Mouse (Mus musculus) lung, adult 18-20 months (tissue): ENCODE results near the gene Alg12.
"Not testable (repeated sequence)": the region's sequence is repeated elsewhere in the genome, so short reads cannot be mapped to it uniquely, and the experiment has no call there.

Experiments
- DNase-seq, 2 experiments: peaks; one replicate each; pipeline ENCODE4 v3.0.0; 2022; ENCODE audit warnings: mixed read lengths in 2 of 2

Gene Alg12

DNA sequence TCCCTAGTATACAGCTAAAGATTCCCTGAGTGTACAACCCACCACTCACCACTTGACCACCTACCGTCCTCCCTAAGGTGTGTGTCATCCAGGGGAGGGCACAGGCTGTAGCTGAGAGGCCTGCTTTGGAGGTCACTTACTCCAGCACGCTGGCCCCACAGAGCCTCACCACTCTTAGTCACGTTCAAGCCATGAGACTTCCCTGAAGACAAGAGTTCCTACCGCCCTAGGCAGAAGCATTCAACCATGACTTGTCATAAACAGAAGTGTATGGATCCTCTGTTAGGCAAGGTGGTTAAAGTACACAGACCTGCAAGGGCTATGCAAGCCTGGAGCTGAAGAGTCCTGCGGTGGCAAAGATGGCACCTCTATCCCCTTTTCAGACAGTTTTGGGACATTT is 11.6 kb upstream of the Alg12 start:
- no peak for DNase-seq

GRCm38 (mm10) chr15:88829791-88830440 is 10.8 kb upstream of the Alg12 start:
- DNase-seq: no peak

DNA sequence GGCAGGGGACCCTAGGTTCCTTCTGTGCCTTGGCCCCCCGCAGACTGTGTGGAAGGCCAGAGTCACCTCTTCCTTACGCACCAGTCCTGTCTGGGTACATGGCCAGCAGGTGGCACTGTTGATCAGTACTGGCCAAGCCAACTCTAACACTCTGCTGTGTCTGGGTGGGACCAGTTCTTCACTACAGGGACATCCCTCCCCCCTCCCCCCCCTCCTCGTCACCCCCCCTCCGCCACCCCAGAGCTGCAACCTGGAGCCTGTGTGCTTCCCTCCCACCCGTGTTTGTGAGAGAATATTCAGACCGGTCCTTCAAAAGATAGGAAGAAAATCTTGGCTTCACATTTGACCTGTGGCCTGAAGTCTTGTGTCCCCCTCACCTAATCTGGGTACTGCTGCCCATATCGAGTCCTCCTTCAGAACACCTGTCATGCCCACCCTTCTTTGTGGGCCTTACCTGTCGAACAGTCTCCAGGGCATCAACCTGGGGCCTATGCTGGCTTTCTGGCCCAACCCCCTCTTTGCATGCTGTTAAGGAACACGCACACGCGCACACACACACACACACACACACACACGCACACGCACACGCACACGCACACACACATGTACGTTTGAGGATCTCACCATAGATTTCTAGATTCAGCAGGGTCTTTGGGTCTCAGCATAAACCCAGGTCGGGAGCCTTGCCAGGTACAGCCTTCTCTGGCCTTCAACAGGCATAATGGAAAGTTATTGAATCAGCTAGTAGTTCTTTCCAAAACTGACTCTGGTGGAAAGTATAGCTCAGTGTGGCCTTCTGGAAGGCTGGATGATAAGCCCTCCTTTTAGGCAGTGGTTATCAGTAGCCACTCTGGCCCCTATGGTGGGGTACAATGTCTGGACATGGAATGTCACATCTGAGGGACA is 9.9 kb upstream of the Alg12 start:
- DNase-seq: peak; percentile 88 to 92

- DNase-seq: peak; percentile 75 to 82
These were observed 9.1 kb upstream of the Alg12 start for GRCm38 (mm10) chr15:88827991-88828799.

DNA sequence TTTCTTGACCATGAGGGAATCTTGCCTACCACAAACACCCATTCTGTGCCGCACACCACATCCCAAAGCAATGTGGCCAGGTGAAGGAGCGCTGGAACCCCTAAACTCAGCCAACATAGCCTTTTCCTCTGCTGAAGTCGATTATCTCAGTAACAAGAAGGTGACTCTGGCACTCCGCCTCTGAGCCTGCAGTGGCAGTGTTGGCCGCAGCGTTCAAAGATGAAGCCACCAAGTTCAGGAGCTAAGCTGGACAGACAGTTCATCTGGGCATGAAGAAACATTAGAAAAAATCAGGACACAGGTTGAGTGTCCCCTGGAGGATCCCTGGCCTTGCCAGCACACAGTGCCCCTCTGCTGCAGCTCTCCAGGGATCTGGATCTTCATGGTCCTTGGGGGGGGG is 8.3 kb upstream of the Alg12 start:
- DNase-seq: no peak

DNA sequence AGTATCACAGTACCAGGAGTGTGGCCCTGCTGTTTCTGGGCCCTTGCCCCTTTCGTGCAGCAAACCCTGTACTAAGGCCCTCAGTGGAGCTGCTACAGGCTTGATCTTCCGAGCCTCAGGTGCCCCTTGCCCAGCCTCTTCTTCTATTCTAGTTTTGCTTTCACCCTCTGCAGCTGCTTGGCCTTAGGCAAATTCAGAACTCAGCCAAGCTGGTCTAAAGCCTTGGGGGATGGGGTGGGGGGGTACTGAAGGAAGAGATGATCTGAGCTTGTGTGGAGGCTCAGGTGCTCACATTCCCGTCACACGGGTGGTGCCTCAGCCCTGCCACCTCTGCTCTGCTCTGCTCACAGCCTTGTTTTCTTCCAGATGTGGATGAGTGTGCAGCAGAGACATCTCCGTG is 4.3 kb upstream of the Alg12 start:
- no peak for DNase-seq

- no peak for DNase-seq
These were observed 3.4 kb upstream of the Alg12 start for GRCm38 (mm10) chr15:88822513-88822912.

DNA sequence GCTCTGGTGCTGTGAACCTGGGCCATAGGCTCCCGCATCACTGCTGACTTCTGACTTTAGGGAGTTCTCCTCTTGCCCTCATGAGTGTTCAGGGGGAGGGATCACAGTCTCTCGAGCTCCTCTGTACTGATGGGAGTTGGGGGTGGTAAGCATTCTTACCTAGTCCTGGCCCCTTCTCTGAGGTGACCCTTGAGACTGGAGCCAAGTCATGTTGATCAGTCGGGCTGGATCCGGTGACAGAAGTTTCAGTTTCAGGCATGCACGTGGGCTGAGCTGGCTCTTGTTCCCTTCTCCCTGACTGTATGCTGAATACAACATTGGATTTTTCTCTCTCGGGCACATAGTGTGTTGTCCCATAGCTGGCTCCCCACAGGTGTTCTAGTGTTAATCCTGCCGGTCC is 2.3 kb upstream of the Alg12 start:
- no peak for DNase-seq

DNA sequence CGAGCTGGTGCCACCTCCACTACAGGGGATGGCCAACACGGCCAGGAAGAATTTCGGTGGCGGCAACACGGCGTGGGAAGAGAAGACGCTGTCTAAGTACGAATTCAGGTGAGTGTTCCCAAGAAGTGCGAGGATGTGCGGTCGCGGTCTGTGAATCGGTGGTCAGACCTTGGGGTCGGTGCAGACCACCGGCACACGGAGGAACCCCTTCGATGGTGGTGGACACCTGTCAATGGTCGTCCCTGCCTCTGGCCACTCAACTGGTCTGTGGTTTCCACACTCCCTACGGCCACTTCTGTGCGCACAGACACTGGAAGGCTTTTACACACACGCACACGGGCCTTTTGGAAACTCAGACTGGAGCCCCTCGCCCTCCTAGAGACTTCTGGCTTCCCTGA is 787 bp upstream of the Alg12 start:
- peak in 1 of 2 experiments; percentile 28 for DNase-seq

- no peak for DNase-seq
These were observed 3.9 kb downstream of the Alg12 start for GRCm38 (mm10) chr15:88815196-88815700.

DNA sequence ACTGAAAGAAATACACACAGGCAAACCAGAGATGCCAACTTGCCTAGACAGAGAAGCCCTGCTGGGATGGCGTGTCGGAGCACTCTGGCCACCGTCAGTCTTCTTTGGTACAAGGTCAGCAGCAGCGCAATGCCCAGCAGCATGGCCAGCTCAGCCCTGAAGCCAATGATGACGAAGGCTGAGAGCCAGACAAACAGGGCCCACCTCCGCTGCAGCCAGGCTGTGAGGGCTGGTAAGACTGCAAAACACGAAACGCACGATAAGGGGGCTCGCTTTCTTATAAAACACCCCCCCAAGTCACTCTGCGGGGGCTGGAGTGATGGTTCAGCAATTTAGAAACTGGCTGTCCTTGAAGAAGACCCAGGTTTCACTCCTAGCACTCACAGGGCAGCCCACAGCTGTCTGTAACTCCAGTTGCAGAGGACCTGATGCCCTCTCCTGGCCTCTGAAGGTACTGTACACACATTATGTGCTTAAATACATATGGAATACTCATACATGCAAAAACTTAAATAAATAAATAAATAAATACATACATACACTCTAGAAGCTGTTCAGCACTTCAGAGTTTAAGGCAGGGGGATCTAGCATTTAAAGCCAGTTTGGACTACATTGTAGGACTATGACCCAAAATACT is 4.6 kb downstream of the Alg12 start:
- DNase-seq: no peak

- DNase-seq: not testable (repeated sequence)
These were observed 5.2 kb downstream of the Alg12 start for GRCm38 (mm10) chr15:88813873-88814272.

GRCm38 (mm10) chr15:88813262-88813661 is 5.9 kb downstream of the Alg12 start:
- no peak for DNase-seq

GRCm38 (mm10) chr15:88810369-88810768 is 8.7 kb downstream of the Alg12 start:
- no peak for DNase-seq

DNA sequence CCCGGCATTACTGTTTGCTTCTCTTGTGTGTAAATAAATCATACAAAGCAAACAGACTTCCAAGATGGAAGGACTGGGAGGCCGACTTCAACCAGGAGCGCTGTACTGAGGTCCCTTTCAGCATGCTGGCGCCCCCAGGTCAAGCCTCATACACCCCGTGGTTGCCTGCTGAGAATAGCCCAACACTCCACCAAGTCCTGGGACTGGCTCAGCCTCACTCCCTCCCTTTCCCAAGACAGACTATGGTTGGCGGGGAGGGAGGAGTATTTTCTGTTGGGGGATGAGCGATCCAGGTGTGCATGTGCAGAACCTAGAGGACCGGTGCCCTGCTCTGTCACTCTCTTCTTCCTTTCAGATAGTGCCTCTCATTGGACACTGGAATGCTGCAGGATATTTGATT is 11.0 kb downstream of the Alg12 start:
- DNase-seq: no peak

DNA sequence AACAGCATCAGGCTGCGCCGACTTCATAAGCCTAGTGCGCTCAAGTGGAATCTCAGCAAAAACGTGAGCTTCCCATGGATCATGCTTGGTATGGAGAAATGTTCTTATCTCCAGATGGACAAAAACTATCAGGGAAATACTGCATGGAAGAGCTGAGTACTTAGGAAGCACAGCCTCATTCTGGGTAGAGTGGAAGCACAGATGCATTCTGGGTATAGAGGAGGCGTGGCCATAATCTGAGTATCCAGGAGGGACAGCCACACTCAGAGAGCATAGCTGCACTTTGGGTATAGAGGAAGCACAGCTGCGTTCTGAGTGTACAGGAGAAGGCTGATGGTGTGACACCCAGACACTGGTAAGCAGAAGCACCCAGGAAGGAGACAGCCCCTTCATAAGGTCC is 16.8 kb downstream of the Alg12 start:
- no peak for DNase-seq

GRCm38 (mm10) chr15:88801903-88802302 is 17.2 kb downstream of the Alg12 start:
- no peak for DNase-seq

- no peak for DNase-seq
These were observed 18.2 kb downstream of the Alg12 start for GRCm38 (mm10) chr15:88800921-88801354.

GRCm38 (mm10) chr15:88799950-88800371 is 19.2 kb downstream of the Alg12 start:
- peak; percentile 80 to 91 for DNase-seq

- DNase-seq: not testable (repeated sequence)
These were observed 24.4 kb downstream of the Alg12 start for GRCm38 (mm10) chr15:88794729-88795128.

GRCm38 (mm10) chr15:88792140-88792850 is 26.8 kb downstream of the Alg12 start:
- DNase-seq: no peak

GRCm38 (mm10) chr15:88774630-88775029 is 44.5 kb downstream of the Alg12 start:
- not testable (repeated sequence) for DNase-seq
